Mouse (Mus musculus) layer of hippocampus, adult 11-12 months (tissue): ENCODE results near the gene Ccdc33.

Source experiments
- DNase-seq: peaks from one replicate; pipeline ENCODE4 v3.0.0; 2022; ENCODE audit warnings: low spot score

Ccdc33 gene

GRCm38 (mm10) chr9:58011552-58011951, 107.1 kb downstream of the Ccdc33 start:
- DNase-seq: no peak

GRCm38 (mm10) chr9:58011027-58011426, 107.6 kb downstream of the Ccdc33 start:
- no peak for DNase-seq

- DNase-seq: no peak
Measured at GRCm38 (mm10) chr9:58009588-58009987, 109.0 kb downstream of the Ccdc33 start.

- peak; percentile 58 for DNase-seq
Measured at GRCm38 (mm10) chr9:58009015-58009362, 109.6 kb downstream of the Ccdc33 start.

- no peak for DNase-seq
Measured at GRCm38 (mm10) chr9:58008336-58009014, 110.1 kb downstream of the Ccdc33 start.

DNA sequence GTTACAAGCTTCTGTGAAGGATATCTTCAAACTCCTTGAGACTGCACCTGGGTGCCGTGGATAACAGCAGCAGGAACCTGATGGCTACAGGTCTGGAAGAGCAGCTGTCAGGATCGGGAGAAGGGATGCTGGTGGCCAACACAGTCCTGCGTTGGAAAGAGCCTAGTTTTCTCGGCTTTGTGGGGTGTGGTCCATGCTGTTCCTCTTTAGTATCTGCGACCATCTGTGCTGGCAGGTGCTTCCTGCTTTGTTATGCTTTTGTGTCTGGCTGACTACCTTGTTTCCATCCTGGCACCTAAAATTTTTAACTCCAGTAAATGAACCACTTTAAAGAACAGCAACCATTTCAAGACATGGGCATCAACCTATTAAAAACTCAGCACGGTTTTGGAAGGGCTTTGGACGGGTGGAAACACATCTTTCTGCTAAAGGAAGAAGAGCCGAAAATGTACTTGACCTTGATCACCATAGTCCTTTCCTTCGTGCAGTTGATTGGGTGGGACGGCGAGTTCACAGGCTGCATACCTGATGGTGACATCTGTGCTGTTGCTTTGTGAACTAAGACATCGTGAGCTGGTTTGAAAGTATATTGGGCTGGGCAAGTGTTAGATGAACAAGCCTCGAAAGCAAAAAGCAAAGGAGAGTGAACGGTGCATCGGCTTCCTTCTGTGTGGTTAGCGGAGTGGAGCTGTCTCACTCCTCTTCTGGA, 112.7 kb downstream of the Ccdc33 start, which contains the start of gene Cyp11a1:
Gene Cyp11a1 (plus strand): TSS at position 659 of the 709 bp plus-strand sequence.
- DNase-seq: peak; percentile 41

GRCm38 (mm10) chr9:58003272-58003671, 115.4 kb downstream of the Ccdc33 start:
- DNase-seq: no peak

DNA sequence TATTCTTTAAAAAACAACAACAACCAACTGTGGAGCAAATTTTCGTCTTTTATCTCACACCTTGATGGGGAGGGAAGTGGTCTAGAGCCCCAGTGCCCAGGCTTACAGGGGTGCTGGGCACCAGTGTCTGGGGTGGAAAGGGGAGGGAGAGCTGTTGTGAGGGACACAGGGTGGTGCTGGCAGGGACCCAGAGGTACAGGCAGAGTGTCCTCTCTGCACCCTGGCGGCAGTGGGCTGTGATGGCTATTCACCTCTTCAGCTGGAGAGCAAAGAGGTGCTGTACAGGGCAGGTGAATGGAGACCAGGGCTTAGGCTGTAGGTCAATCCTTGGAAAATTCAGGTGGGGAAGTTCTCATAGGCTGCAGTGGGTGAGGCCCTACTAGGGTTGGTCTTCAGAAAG, 118.9 kb downstream of the Ccdc33 start:
- no peak for DNase-seq

- no peak for DNase-seq
Measured at GRCm38 (mm10) chr9:57998685-57999084, 119.9 kb downstream of the Ccdc33 start.

DNA sequence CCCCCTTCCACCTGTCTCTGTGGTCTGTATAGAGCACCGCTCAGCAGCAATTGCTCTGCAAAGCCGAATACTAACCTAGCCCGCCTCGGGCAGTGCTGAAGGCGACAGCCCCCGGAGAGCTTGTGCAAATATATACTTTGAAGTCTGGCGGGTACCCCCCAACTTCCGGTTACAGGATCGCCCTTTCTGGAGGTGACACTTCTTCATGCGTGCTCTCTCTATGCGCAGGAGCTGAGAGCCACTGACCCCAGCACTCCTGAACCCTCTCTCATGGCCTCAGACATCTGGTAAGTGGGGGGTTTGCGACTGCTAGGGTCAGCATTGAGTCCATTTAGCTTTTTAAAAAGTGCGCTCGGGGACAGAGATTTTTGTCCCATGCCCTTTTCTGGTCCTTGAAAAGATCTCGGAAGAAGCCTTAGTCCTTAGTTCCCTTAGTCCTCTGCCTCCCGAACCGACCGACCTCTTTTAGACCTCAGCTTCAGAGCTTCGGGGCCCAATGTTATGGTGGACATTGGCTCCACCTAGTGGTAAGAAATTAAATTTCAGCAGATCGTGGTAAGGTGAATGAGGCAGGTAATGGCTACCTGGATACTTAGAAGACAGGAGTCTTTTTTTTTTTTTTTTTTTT, 120.5 kb downstream of the Ccdc33 start:
- peak; percentile 72 for DNase-seq

- DNase-seq: no peak
Measured at GRCm38 (mm10) chr9:57997511-57998031, 121.1 kb downstream of the Ccdc33 start.

DNA sequence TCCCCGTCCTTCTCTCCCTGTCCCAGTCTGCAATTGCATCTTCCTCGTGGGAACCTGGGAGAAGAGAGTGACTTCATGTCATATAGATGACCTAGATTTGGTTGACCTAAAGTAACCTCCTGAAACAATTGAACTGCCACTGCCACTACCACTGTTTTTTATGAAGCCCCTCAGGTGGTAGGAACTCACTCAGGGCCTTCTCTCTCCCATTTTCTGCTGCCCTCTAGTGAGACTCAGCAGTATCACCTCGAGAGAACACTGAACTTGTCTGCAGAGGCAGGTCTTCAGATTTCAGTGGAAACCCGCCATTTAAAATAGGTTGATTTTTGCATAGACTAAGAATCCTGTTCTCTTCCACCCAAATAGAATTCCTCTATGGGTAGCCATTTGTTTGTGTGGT, 123.3 kb downstream of the Ccdc33 start:
- DNase-seq: no peak

GRCm38 (mm10) chr9:57992781-57993591, 125.6 kb downstream of the Ccdc33 start:
- no peak for DNase-seq

DNA sequence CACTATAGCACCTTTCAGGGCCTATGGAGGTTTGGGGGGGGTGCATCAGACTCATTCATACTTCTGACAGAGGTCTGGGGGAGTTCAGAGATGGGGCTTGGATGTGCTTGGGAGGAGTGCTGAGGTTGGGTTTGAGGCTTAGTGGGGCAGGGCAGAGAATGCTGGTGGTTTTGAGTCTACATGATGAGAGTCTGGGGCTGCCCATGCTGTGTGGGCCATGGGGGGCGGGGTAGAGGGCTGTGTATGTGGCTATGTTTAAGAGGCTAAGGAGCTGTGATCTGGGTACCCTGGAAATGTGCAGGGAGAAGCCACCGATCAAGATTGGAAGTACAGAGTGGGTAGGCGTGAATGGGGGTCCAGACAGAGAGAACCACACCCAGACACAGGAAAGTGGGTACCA, 126.6 kb downstream of the Ccdc33 start:
- no peak for DNase-seq

DNA sequence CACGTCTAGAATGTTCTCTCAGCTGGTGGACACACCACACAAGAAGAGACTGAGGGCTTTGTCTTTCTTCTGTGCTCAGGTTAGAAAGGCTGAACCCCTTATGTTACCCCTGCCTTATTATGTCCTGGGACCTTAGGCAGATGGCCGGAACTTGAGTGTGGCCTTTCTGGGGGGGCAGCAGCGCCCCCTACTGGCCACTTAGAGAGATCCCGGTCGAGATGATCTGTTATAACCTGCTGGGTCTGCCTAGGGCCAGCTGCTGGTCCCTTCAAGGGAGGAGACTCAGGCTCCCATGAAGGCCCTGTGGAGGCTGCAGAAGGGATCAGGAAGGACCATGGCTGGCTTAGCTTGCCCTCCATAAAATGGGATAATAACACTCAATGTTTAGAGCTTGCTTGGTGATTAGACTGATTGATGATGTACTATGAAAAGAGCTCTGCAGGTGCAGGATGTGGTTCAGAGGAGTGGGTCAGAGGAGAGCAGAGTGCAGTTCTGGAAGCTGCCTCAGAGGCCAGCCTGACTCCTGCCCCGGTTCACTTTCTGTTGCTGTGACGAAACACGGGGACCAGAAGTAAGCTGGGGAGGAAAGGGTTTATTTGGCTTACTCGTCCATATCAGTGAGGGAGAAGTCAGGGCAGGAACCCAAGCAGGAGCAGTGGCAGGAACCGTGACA, 128.0 kb downstream of the Ccdc33 start:
- peak; percentile 32 for DNase-seq

GRCm38 (mm10) chr9:57989309-57989708, 129.3 kb downstream of the Ccdc33 start:
- no peak for DNase-seq

DNA sequence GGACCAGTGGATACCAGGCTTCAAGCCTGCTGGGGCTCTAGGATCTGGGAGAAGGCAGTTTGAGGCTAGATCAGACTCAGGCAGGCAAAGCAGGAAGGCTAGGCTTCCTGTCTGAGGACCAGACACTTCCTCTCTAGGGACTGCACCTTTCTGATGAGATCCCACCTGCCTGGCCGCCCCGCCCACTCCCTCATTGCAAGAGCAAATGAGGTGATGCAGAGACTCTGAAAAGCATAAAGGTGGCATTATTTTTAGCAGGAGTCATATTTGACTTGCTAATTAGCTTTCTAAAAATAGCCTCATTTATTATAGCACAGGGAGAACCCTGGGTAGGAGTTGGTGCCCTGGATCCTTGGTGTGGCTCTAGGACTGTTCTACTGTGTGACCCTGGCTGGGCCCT, 130.5 kb downstream of the Ccdc33 start:
- DNase-seq: no peak

- no peak for DNase-seq
Measured at GRCm38 (mm10) chr9:57986293-57986692, 132.3 kb downstream of the Ccdc33 start.

DNA sequence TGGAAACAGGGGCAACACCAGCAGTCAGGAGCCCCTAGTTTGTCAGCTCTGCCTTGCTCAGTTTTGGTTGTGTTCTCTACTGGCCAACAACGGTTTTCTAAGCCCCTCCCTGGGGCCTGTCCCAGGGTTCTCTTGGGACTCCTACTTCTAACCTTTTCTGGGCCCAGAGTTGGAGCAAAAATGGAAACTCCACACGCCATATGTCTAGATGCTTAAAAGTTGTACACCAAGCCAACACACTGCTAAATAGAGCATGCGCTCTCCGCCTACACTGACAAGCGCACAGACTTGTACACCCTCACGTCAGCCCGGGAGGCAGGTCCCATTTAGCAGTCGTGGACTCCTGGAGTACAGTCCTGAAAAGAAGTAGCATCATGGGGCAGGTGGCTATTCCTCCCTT, 133.3 kb downstream of the Ccdc33 start:
- peak; percentile 70 for DNase-seq

GRCm38 (mm10) chr9:57980570-57980969, 138.1 kb downstream of the Ccdc33 start:
- DNase-seq: no peak

DNA sequence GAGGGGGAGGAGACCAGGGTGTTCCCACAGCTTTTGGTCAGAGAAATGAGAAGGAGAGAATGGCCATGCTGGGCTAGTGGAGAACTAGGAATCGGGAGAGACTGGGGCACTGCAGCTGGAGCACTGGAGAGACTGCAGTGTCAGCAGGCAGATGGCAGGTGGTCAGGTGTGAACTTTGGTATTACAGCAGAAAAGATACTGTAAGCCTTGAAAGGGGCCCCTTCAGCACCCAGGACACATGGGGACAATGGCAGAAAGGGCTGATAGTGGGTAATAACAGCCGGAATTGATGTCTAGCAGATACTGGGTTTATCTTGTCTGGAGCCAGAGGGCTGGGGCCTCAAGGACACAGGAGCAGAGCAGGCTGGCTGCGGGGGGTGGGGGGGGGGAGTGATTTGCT, 139.8 kb downstream of the Ccdc33 start:
- DNase-seq: no peak
